Mouse (Mus musculus) kidney, adult 9 months (tissue): ENCODE data around the gene Tmcc3.
A peak's percentile ranks its signal among the peaks of the same experiment; 100 is the strongest.

Experiments used
- DNase-seq: peaks from one replicate; pipeline ENCODE4 v3.0.0; 2022

The Tmcc3 gene

DNA sequence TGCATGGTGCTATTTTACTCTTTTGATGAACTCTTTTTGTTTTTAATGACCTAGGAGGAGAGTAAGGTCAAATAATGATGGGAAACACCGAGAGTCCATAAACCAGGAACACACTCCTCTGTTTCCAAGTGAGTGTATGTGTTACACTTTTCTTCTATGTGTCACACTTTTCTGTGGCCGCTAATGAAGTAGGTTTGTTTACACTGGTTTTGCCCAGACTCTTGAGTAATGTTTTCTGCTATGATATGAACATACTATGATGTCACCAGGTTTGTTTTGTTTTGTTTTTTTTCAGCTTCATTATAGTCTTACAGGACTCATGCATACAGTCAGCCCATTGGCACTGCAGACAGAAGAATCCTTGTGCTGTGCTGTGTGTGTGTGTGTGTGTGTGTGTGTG lies 243.6 kb downstream of the Tmcc3 start:
- no peak for DNase-seq

DNA sequence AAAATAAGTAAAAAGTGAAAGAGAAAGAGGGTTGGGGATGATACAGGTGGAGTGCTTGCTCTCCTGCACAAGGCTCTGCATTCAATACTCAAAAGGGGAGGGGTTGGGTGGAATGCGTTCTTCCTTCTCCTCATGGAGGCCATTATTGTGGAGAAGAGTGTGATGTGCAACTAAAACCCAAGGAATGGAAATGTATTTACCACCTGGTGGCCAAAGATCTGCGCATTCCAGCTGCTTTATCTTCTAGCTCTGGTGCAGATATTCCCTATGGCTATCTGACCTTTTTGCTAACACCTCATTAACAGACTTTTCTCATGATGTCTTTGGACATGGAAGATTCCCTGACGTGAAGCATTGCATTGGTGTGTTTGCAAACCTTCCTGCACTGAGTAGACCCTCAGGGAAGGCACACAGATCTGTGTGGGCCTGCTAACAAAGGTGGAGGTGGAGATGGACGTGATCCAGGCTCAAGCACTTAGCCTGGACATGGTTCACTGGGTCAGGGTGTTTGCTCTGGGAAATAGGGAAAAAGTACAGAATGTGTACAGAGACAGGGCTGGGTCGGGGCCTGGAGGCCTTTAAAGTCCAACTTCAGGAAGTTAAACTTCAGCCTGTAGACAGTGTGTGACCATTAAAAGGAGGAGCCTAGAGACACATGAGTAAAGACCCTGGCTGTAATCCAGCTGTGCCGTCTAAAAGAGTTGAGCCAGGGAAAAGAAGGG lies 245.8 kb downstream of the Tmcc3 start:
- DNase-seq = peak; percentile 92

DNA sequence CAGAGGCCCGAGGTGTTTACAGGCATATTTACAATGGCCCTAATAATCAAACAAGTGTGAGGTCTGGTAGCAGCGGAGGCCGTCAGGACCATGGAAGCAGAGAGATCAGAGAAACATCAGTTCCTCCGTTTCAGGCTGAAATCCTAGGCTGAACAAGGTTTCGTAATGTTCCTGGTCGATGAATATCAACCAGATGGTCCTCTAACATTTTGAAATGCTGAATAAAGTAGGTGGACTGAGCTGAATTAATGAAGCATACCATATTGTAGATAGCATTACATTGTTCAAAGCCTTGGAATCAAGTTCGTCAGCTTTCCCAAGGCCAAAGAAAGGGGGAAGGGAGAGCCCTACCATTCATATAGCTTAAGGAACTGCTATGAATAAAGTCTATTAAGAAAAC lies 247.1 kb downstream of the Tmcc3 start:
- DNase-seq = no peak

DNA sequence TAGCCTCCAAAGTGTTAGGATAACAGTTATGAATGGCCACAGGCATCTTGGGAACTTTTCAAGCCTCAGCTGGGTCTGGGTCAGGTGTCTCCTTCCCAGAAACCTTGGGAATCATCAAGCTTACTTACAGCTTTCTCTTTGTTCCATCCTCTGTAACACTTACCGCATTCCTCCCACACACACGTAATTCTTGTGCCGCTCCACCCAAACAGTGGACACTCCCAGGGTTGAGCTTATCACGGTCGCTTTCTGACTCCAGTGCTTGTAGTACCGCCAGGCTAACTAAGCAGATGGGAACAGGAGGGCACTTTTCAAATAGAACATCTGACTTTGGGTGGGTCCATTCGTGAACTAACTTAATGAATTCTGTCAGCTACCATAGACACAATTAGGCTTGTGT lies 249.6 kb downstream of the Tmcc3 start:
- no peak for DNase-seq

DNA sequence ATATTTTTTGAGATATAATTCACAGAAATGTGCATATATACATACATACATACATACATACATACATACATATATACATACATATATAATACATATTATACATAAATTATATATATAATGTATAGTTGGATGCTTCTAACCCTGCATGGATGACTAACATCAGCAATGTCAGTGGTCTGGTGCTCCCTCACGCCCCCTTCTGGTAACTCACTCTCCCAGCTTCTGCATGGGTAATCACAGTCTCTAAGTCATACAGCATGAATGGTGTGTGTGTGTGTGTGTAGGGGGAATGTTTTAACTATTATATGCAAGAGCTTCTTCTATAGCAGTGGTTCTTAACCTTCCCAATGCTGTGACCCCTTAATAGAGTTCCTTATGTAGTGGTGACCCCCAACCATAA lies 250.4 kb downstream of the Tmcc3 start:
- peak; percentile 45 for DNase-seq

DNA sequence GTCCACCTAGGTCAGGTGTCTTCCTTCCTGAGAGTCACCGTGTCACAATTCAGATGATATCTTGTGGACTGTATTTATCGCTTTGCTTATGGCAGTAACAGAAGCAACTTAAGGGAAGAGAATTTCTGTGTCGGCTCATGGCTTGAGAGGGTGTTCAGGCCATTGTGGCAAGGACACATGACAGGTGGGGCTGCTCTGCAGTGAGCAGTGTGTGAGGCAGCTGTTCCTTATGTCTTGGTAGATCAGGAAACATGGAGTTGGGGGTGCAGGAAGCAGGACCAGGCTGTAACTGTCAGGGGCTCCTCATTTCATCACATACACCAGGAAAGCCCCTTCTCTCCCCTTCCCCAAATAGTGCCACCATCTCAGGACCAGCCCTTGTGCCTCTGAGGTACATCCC lies 251.2 kb downstream of the Tmcc3 start:
- no peak for DNase-seq

DNA sequence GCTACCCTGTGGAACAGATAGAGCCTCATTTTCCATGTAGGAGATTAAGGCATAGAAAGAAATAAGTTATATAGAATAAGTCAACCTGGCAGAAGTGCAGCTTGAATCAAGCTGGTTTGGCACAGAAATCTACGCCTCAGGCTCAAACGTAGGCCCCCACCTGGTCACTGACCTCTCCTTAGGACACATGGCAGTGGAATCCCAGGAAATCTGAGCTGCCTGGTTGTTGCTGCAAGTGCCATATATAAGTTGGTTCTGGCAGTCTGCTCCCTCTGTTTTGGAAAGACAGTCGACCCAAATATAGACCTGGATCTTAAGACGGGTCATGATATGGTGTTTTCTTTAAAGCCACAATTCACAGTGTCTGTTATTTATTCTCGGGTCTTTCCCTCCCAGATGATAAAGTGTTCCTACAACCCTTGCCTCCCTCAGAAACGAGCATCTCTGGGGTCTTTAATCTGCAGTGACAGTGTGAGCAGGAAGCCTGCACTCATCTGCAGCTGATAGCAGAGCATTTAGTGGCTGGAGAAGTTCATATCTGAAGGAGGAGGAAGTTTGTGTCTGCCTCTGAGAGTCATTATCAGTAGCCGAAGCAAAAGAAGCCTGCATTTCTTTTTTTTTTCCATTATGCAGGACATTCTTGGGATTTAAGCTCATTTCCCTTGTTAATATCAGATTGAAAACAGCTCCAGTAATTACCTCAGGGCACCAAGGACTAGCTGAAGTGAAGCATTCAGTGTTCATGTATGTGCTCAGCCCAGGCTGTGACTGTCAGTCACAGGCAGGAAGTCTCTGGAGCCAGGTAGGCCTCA lies 253.9 kb downstream of the Tmcc3 start:
- no peak for DNase-seq

DNA sequence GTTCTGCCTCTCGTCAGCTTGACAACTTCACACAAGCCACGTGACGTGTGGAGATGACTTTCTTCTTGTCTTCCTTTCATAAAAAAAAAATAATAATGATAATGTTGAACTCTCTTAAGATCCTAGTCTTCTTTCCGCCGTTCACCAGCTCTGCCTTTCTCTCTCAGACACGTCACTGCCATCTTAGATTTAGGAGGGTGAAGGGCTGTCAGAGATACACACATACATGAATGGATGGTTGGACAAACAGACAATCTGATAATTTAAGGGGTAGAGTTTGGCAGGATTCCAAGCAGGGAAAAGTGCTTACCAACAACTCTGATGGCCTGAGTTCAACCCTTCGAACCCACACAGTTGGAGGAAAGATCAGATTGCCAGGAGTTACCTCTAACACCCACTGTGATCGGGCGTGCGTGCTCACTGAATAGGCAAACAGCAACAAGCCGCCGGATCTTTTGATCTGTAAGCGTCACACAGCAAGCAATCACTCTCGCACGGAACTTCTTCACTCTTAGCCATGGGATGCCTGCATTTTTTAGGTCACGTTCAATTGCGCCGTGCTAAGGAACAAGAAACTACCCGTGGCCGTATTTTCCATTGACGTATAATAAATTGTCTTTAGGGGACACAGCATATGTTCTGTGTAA lies 254.6 kb downstream of the Tmcc3 start:
- DNase-seq = no peak

DNA sequence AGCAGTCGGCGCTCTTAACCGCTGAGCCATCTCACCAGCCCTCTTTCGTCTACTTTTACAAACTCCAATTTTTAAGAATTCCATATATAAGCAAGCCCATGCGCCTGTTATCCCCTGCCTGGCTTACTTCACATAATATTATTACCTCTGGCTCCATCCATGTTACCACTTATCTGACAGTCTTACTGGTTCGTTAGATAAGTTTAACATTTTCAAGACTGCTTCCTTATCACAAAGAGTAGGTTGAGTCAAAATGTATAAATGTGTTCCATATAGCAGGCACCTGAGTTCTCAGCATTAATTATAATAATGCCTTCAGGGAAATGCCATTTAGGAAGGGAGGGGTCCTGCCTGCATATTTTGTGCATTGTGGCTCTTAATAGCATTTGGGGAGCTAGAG lies 255.5 kb downstream of the Tmcc3 start:
- DNase-seq = no peak

DNA sequence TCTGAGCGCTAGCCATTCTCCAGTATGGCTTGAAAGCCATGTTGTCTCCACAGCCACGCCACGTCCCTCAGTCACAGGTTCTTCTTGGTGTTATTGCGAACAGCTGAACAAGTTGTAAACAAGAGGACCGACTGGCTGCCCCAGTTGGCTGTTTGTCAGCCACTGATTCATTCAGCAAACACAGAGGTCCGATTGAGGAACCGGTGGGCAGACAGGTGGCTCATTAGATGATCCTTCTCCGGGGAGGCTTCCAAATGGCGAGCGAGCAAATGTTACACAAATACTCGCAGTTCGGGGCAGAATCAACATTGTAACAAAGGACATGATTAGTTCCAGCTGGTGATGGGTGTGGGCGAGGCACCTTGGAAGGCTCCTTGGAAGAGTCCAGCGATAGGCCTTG lies 256.2 kb downstream of the Tmcc3 start:
- DNase-seq = no peak

DNA sequence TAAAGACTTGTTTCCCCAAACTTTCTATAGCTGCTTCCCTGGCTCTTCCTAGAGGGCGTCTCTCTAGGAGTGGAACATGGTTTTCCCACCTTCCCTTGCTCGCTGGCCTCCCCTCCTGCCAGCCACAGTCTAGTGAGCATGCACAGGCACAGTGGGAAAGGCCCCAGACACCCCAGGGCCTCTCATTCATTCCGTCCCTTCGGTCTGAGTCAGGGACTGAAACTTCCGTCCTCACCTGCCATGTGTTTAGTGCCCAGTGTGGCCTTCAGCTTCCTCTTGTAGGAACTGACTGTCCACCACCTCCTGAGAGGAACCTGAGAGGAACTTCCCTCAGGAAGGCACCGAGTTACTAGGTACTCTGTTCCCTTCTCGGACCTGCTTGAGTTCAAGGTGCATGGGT lies 257.1 kb downstream of the Tmcc3 start:
- no peak for DNase-seq

DNA sequence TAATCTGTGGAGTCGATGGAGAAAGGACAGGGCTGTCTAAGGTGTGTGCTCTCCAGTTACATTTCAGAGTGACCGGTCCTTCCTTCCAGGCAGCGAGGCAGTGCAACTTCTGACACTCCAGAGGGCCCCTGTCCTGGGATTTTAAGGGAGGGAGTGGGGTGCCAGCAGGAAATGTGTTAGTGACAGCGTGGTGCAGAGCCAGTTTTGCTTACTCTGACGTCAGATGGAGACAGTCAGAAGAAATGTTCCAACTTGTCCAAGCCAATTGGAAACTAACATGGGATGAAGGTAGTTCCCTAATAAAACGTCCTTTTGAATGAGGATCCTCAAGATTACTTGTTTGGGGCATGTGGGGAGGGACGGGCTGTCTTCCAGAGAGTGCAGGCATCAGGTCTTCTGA lies 258.0 kb downstream of the Tmcc3 start:
- no peak for DNase-seq

DNA sequence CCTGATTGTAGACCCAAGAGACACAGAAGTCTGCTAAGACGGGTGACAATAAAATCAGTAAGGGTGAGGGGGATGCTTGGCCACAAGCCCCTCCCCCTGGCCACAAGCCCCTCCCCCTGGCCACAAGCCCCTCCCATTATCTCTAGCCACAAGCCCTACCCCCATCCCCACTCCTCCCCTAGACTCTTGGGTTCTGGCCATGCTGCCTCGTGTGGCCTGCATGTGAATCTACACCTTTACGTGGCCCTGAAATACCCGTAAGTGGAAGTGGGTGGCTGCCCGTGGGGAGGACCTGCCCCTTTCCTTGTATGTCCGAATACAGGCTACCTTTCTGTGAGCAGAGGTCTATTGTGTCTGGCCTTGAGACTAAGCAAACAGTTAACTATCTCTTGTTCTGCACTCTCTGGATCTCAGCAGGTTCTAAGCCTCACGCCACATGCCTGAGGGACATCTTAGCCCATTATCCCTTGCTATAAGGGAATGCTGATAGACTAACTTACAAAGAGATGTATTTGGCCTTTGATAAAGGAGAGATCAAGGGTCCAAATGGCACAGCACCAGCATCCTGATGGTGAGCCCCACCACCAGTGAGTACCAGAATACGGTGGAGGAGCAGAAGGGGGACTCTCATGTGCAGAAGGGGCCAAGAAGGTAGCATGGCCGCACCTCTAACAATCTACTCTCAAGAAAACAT lies 260.3 kb downstream of the Tmcc3 start:
- DNase-seq = no peak

DNA sequence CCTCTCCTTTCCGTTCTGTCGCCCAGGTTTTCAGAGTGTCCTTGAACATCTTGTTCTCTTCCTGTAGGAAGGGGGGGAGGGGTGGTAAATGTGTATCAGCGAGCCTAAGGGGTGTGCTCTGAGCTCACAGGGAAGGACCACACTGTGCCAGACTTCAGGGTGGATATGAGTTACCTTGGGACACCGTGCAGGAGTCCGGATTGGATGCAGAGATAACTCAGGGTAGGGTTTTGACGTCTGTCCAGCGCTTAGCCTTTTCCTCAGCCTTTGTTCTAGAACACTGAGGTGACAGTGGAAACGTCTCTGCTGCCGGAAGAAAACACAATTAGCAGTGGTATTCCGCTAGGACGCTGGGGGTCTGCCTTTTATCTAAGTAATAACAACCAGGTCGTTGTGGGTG lies 261.0 kb downstream of the Tmcc3 start:
- DNase-seq = no peak

DNA sequence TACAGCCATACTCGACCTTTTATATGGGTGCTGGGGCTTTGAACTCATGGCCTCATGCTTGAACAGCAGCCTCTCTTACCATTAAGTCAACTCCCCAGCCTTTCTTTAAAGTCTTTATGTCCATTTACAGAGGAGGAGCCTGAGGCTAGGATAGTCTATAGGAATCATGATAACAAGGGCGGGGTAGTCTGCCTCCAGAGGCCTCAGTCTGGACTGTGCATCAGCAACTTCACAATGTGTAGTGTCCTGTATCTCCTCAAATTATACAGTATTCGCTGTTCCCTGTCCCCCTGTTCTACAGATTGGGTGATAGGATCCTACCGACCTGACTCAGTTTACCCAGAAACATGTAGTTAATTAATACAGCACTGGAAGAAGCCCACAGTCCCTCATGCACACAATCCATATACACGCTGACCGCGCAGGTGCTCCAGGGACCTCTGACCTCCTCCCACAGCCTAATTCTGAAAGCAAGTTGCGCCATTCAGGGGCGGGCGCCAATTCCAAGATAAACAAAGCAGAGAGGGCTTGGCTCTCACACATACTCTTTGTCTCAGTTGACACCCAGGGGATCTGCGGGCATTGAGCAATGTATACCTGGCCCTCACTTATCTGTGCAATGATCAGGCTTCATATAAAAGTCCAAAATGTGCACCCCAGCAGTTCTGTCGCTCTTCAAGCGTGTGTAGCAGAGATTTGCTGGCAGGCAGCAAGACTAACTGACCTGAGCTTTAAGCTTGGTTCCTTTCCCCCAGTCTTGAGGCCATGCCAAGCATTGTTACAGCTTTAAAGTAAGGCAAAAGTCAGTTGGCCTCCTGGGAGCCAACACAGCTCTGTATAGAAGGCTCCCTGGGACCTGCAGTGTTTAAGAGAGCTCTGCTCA lies 262.9 kb downstream of the Tmcc3 start:
- no peak for DNase-seq

DNA sequence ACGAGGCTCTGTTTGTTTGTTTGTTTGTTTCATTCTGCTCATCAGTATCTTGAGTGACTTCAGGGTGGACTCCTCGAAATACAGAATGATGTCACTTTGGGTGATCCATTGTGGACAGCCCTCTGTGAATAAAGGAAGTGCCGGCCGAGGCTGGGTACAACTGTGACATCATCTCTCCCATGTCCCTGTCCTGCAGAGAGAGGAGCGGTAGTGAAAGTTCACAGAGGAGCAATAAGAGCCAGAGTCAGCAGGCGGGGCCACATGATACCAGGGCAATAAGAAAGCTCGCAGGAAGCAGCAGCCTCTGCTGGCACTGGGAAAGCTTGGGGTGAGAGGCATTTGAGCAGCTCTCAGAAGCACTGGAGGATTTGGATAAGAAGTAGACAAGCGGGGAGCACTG lies 264.2 kb downstream of the Tmcc3 start:
- peak; percentile 43 for DNase-seq

DNA sequence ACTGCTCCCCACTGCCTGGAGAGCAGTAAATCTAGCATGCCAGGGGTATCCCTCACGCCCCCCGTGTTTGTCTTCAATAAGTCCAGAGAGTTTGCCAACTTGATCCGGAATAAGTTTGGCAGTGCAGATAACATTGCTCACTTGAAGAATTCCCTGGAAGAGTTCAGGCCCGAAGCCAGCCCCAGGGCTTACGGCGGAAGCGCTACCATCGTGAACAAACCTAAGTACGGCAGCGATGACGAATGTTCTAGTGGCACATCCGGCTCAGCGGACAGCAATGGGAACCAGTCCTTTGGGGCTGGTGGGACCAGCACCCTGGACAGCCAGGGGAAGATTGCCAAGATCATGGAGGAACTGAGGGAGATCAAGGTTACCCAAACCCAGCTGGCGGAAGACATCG lies 267.1 kb downstream of the Tmcc3 start:
- no peak for DNase-seq

DNA sequence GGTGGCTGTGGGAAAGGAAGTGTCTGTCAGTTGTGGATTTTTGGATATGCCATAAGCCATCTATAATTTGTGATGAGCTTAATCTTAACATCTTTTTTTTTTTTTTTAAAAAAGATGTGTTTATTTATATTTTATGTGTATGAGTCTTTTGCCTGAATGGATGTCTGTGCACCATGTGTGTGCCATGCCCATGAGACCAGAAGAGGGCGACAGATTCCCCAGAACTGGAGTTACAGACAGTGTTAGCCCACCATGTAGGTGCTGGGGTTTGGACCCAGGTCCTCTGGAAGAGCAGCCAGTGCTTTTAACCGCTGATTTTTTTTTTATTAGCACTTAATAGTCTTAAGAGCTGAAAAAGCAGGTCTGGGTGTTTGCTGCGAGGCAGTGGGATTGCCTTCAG lies 269.6 kb downstream of the Tmcc3 start:
- DNase-seq = no peak

DNA sequence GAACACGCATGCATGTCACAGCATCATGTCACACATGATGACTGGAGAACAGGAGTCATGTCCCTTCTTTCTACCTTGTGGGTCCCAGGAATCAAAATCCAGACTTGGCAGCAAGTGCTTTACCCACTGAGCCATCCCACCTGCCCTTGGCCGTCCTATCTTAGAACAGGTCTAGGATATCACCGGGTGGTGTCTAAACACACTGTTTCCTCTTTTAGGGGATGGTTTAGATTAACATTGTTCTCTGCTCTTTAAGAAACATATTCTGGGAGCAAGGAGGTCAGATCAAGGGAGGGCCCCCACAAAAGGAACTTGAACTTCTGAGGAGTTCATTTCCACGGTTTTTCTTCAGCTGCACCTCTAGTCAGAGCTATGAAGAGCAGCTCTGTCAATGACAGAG lies 272.0 kb downstream of the Tmcc3 start:
- no peak for DNase-seq

DNA sequence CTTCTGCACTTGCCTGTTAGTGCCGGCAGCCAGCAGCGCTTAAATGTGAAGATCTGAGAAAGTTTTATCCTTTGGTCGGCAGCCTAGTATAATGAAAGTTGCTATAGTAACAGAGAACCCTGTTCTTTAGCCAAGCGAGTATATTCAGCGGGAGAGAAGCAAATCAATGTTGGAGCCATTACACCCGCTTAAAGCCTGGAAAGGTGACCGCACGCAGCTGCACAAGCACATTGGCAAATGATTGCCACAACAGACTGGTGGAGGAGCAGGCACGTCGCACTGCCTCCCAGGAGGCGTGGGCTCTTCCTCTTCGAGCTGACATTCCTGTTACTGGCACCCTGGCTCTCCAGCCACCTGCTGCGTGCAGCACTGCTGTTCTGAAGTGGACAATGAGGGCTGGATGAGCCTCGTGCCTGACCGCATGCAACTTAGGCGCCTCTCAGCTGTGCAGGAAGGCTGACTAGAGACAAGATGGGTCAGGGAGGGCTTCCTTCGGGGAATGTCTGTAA lies 273.2 kb downstream of the Tmcc3 start:
- peak; percentile 42 for DNase-seq

DNA sequence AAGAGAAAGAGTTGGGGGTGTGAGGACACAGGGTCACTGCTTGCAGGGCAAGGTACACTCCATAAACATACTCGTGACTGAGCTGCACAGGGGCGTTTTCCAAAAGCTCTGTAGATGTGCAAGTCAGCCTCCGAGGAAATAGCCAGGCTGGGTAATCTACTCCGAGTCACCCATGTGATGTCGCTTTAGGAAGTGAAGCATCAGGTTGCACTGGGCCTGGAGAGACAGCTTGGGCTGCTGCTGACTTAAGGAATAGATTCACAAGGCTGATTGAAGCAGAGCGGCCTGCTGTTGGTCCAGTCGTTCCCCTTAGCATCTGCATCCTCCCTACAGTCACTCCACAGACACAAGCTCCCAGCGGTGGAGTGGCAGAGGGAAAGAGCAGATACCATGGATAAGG lies 274.1 kb downstream of the Tmcc3 start:
- DNase-seq = no peak

DNA sequence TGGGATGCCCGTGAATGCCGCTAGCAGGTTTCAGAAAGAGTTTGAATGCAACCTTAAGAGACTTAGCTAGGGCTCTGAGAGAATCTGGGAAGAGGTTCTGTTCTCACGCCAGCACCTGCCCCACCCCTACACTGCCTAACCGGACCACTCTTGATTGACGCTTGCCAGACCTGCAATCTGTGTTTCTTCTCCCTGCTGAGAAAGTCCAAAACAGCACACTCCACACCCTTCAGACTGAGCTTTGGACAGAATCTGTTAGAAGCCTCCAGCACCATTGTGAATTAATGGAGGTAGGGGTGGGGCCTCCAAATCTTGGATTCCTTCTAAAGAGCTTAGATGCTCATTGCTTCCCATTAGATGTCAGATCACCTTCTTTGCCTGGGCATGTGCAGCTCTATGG lies 277.2 kb downstream of the Tmcc3 start:
- DNase-seq = no peak
